Mouse (Mus musculus) heart, postnatal 0 days (tissue): ENCODE data around the gene Zdhhc12.

Experiments
- CTCF ChIP-seq: IDR thresholded peaks from 2 replicates; pipeline ENCODE4 v1.5.1; 2016; ENCODE audit warnings: antibody characterized with exemption, control low read depth, low read depth
- EP300 ChIP-seq: IDR thresholded peaks from 2 replicates; pipeline ENCODE4 v1.6.1; 2016; ENCODE audit warnings: antibody characterized with exemption, low read depth

DNA sequence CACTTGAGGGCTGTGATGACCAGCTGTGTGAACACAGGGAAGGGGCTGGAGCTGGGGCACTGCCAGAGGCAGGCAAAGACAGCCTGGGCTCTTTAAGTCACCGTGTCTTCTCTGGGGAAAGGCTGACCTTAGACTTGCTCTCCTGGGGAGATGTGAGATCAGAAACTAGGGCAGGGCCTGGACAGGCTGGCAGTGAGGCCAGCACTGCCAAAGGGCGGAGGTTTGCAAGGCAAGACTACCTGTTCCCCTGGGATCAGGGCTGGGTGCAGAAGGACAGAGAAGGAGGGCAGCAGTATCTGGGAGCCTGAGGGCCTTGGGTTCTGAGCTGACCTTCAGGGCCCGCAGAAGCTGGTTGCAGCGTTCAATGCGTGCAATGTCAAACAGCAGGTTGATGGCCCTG is 14.2 kb upstream of the Zdhhc12 start:
- no peak for TF ChIP-seq CTCF
- TF ChIP-seq EP300, result no peak
